Mouse (Mus musculus): ENCODE measurements around the gene Acot4. TPM values are rescaled to one million over a fixed set of nuclear protein-coding genes. Genes with fewer than 3 reads are reported as not detected.
"Not testable (repeated sequence)": the region's sequence is repeated elsewhere in the genome, so short reads cannot be mapped to it uniquely, and the experiment has no call there.

Gene Acot4
- polyA plus RNA-seq, 1 experiment, result 0.39 TPM

GRCm38 (mm10) chr12:84068986-84069385, 30.8 kb downstream of the Acot4 start, which contains the start of gene Acot5:
TSS of gene Acot5 (plus strand) at chr12:84069325.
- peak within 1 kb of the TSS; percentile 3; the same call in 1 of the 2 replicates for H3K9ac ChIP-seq (ENCODE audit: low read depth, poor library complexity, severe bottlenecking)
- no peak for TF ChIP-seq POLR2A (IDR thresholded peaks at IDR 0.05; ENCODE audit: insufficient read depth, low read length)
- no peaks in the 10 kb centered on the region for H3K36me3 ChIP-seq (ENCODE audit: control insufficient read depth, insufficient read depth, low read length, poor library complexity, severe bottlenecking)
- H3K9me3 ChIP-seq (replicated peaks; ENCODE audit: control insufficient read depth, insufficient read depth, low read length, poor library complexity, severe bottlenecking), result no peaks in the 10 kb centered on the region
- H3K4me1 ChIP-seq (ENCODE audit: control insufficient read depth, insufficient read depth, low read length), result no peaks in the 10 kb centered on the region
- H3K4me3 ChIP-seq (ENCODE audit: low read depth, low read length), result peak within 1 kb of the TSS; percentile 54
- peaks cover 2% of the 10 kb centered on the region; the same call in 1 of the 2 replicates for H3K27me3 ChIP-seq (ENCODE audit: control insufficient read depth, insufficient read depth, low read length, poor library complexity, severe bottlenecking)
- H3K27ac ChIP-seq (ENCODE audit: insufficient read depth, low read length), result no peak within 1 kb of the TSS

GRCm38 (mm10) chr12:84069582-84069981, 31.4 kb downstream of the Acot4 start:
- peak overlapping the region; percentile 3; the same call in 1 of the 2 replicates for H3K9ac ChIP-seq (ENCODE audit: low read depth, poor library complexity, severe bottlenecking)

GRCm38 (mm10) chr12:84071696-84072095, 33.5 kb downstream of the Acot4 start:
- Histone ChIP-seq H3K27me3 (ENCODE audit: control insufficient read depth, insufficient read depth, low read length, poor library complexity, severe bottlenecking) (peaks cover 2% of the 10 kb centered on the region; the same call in 1 of the 2 replicates), H3K4me1 (ENCODE audit: control insufficient read depth, insufficient read depth, low read length) (no peaks in the 10 kb centered on the region), H3K4me3 (ENCODE audit: low read depth, low read length) (no peak overlapping the region), H3K9ac (ENCODE audit: low read depth, poor library complexity, severe bottlenecking) (no peak overlapping the region), H3K9me3 (replicated peaks; ENCODE audit: control insufficient read depth, insufficient read depth, low read length, poor library complexity, severe bottlenecking) (no peaks in the 10 kb centered on the region), H3K27ac (ENCODE audit: insufficient read depth, low read length) (no peak overlapping the region), H3K36me3 (ENCODE audit: control insufficient read depth, insufficient read depth, low read length, poor library complexity, severe bottlenecking) (no peaks in the 10 kb centered on the region)
- TF ChIP-seq EP300 (IDR thresholded peaks at IDR 0.05; ENCODE audit: insufficient read depth, low read depth, low read length), result no peak
- TF ChIP-seq CTCF (IDR thresholded peaks at IDR 0.05; ENCODE audit: low read depth, low read length), result no peak
- TF ChIP-seq POLR2A (IDR thresholded peaks at IDR 0.05; ENCODE audit: insufficient read depth, low read length), result no peak

More at GRCm38 (mm10) chr12:84069582-84069981, 31.4 kb downstream of the Acot4 start:
- not testable (repeated sequence) for H3K36me3 ChIP-seq (ENCODE audit: control insufficient read depth, insufficient read depth, low read length, poor library complexity, severe bottlenecking); H3K27me3 ChIP-seq (ENCODE audit: control insufficient read depth, insufficient read depth, low read length, poor library complexity, severe bottlenecking); H3K9me3 ChIP-seq (replicated peaks; ENCODE audit: control insufficient read depth, insufficient read depth, low read length, poor library complexity, severe bottlenecking); H3K4me1 ChIP-seq (ENCODE audit: control insufficient read depth, insufficient read depth, low read length); H3K27ac ChIP-seq (ENCODE audit: insufficient read depth, low read length)
- peak overlapping the region; percentile 54 for H3K4me3 ChIP-seq (ENCODE audit: low read depth, low read length)

GRCm38 (mm10) chr12:84077371-84077990, 39.3 kb downstream of the Acot4 start:
- TF ChIP-seq EP300 (IDR thresholded peaks at IDR 0.05; ENCODE audit: insufficient read depth, low read depth, low read length) (no peak), CTCF (IDR thresholded peaks at IDR 0.05; ENCODE audit: low read depth, low read length) (no peak), POLR2A (IDR thresholded peaks at IDR 0.05; ENCODE audit: insufficient read depth, low read length) (no peak)
- Histone ChIP-seq H3K27me3 (ENCODE audit: control insufficient read depth, insufficient read depth, low read length, poor library complexity, severe bottlenecking) (no peaks in the 10 kb centered on the region), H3K9ac (ENCODE audit: low read depth, poor library complexity, severe bottlenecking) (no peak overlapping the region), H3K27ac (ENCODE audit: insufficient read depth, low read length) (no peak overlapping the region), H3K9me3 (replicated peaks; ENCODE audit: control insufficient read depth, insufficient read depth, low read length, poor library complexity, severe bottlenecking) (no peaks in the 10 kb centered on the region), H3K36me3 (ENCODE audit: control insufficient read depth, insufficient read depth, low read length, poor library complexity, severe bottlenecking) (no peaks in the 10 kb centered on the region), H3K4me1 (ENCODE audit: control insufficient read depth, insufficient read depth, low read length) (no peaks in the 10 kb centered on the region), H3K4me3 (ENCODE audit: low read depth, low read length) (no peak overlapping the region)

GRCm38 (mm10) chr12:84083842-84084241, 45.7 kb downstream of the Acot4 start:
- Histone ChIP-seq H3K4me1 (ENCODE audit: control insufficient read depth, insufficient read depth, low read length) (no peaks in the 10 kb centered on the region), H3K9me3 (replicated peaks; ENCODE audit: control insufficient read depth, insufficient read depth, low read length, poor library complexity, severe bottlenecking) (no peaks in the 10 kb centered on the region), H3K9ac (ENCODE audit: low read depth, poor library complexity, severe bottlenecking) (no peak overlapping the region), H3K27ac (ENCODE audit: insufficient read depth, low read length) (no peak overlapping the region), H3K4me3 (ENCODE audit: low read depth, low read length) (no peak overlapping the region), H3K27me3 (ENCODE audit: control insufficient read depth, insufficient read depth, low read length, poor library complexity, severe bottlenecking) (no peaks in the 10 kb centered on the region), H3K36me3 (ENCODE audit: control insufficient read depth, insufficient read depth, low read length, poor library complexity, severe bottlenecking) (no peaks in the 10 kb centered on the region)
- TF ChIP-seq EP300 (IDR thresholded peaks at IDR 0.05; ENCODE audit: insufficient read depth, low read depth, low read length), result no peak
- no peak for TF ChIP-seq CTCF (IDR thresholded peaks at IDR 0.05; ENCODE audit: low read depth, low read length)
- no peak for TF ChIP-seq POLR2A (IDR thresholded peaks at IDR 0.05; ENCODE audit: insufficient read depth, low read length)

- H3K4me3 ChIP-seq (ENCODE audit: low read depth, low read length), result no peak overlapping the region
- no peak for TF ChIP-seq POLR2A (IDR thresholded peaks at IDR 0.05; ENCODE audit: insufficient read depth, low read length)
- no peak for TF ChIP-seq CTCF (IDR thresholded peaks at IDR 0.05; ENCODE audit: low read depth, low read length)
- no peak for TF ChIP-seq EP300 (IDR thresholded peaks at IDR 0.05; ENCODE audit: insufficient read depth, low read depth, low read length)
- peaks cover 6% of the 10 kb centered on the region for H3K9me3 ChIP-seq (replicated peaks; ENCODE audit: control insufficient read depth, insufficient read depth, low read length, poor library complexity, severe bottlenecking)
- H3K27me3 ChIP-seq (ENCODE audit: control insufficient read depth, insufficient read depth, low read length, poor library complexity, severe bottlenecking), result no peaks in the 10 kb centered on the region
- H3K4me1 ChIP-seq (ENCODE audit: control insufficient read depth, insufficient read depth, low read length), result no peaks in the 10 kb centered on the region
- no peak overlapping the region for H3K27ac ChIP-seq (ENCODE audit: insufficient read depth, low read length)
- no peaks in the 10 kb centered on the region for H3K36me3 ChIP-seq (ENCODE audit: control insufficient read depth, insufficient read depth, low read length, poor library complexity, severe bottlenecking)
- no peak overlapping the region for H3K9ac ChIP-seq (ENCODE audit: low read depth, poor library complexity, severe bottlenecking)
Observed at GRCm38 (mm10) chr12:84084581-84084980, 46.4 kb downstream of the Acot4 start.

GRCm38 (mm10) chr12:84094666-84095065, 56.5 kb downstream of the Acot4 start:
- not testable (repeated sequence) for H3K36me3 ChIP-seq (ENCODE audit: control insufficient read depth, insufficient read depth, low read length, poor library complexity, severe bottlenecking); H3K9ac ChIP-seq (ENCODE audit: low read depth, poor library complexity, severe bottlenecking); H3K27me3 ChIP-seq (ENCODE audit: control insufficient read depth, insufficient read depth, low read length, poor library complexity, severe bottlenecking); H3K4me1 ChIP-seq (ENCODE audit: control insufficient read depth, insufficient read depth, low read length); H3K27ac ChIP-seq (ENCODE audit: insufficient read depth, low read length); H3K4me3 ChIP-seq (ENCODE audit: low read depth, low read length)
- peaks cover 24% of the 10 kb centered on the region for H3K9me3 ChIP-seq (replicated peaks; ENCODE audit: control insufficient read depth, insufficient read depth, low read length, poor library complexity, severe bottlenecking)

Measured in ES-Bruce4 (cell line).